Mouse (Mus musculus) right cerebral cortex, postnatal 14 days (tissue): ENCODE data around the gene Prss21.

Experiments used
- DNase-seq: peaks from one replicate; pipeline ENCODE4 v3.0.0; 2022

Gene Prss21

GRCm38 (mm10) chr17:23867756-23868155 is at the start of gene Prss21:
Gene Prss21 (plus strand): TSS chr17:23868056.
- DNase-seq, result no peak

- DNase-seq, result no peak
Measured at GRCm38 (mm10) chr17:23818579-23818978, 49.3 kb upstream of the Prss21 start.

DNA sequence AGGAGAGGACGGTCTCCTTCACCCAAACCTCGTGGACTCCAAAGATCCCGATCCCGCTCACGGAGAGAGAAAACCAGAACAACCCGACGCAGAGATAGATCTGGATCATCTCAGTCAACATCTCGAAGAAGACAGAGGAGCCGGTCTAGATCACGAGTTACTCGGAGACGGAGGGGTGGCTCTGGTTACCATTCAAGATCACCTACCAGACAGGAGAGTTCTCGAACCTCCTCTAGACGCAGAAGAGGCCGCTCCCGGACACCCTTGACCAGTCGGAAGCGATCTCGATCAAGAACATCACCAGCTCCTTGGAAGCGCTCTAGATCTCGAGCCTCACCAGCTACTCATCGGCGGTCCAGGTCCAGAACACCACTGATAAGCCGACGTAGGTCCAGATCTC is 48.6 kb upstream of the Prss21 start:
- DNase-seq, result no peak

DNA sequence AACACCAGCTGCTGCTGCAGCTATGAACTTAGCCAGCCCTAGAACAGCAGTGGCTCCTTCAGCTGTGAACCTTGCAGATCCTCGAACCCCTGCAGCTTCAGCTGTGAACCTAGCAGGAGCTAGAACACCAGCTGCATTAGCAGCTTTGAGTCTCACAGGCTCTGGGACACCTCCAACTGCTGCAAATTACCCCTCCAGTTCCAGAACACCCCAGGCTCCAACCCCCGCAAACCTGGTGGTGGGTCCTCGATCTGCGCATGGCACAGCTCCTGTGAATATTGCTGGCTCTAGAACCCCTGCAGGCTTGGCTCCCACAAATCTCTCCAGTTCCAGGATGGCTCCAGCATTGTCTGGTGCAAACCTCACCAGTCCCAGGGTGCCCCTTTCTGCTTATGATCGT is 47.1 kb upstream of the Prss21 start:
- DNase-seq, result no peak

GRCm38 (mm10) chr17:23822094-23822493 is 45.8 kb upstream of the Prss21 start:
- no peak for DNase-seq

- no peak for DNase-seq
Measured at GRCm38 (mm10) chr17:23823018-23823417, 44.8 kb upstream of the Prss21 start.

- no peak for DNase-seq
Measured at GRCm38 (mm10) chr17:23823614-23824013, 44.2 kb upstream of the Prss21 start.

- DNase-seq, result no peak
Measured at GRCm38 (mm10) chr17:23825591-23825990, 42.3 kb upstream of the Prss21 start.

- peak; percentile 59 for DNase-seq
Measured at GRCm38 (mm10) chr17:23828271-23829001, 39.4 kb upstream of the Prss21 start.

- peak; percentile 86 for DNase-seq
Measured at GRCm38 (mm10) chr17:23829064-23829619, 38.7 kb upstream of the Prss21 start, which contains the start of gene Elob. Gene Elob (minus strand): TSS chr17:23829136.

DNA sequence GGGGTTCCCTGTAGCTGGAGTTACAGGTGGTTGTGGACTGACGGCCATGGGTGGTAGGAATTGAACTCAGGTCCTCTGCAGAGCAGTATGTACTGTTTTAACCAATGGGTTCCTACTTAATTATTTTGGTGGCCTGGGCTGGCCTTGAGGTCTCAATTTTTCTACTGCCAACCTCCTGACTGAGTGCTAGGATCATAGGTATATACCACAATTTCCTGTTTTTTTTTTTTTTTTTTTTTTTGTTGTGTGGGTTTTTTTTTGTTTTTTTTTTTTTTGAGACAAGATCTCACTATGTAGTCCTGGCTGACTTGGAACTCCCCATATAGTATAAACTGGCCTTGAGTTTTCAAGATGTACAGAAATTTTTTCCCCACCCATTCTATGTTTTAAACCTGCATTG is 36.7 kb upstream of the Prss21 start:
- DNase-seq, result no peak

GRCm38 (mm10) chr17:23836006-23836575 is 31.8 kb upstream of the Prss21 start, which contains the start of gene Prss33:
Gene Prss33 (minus strand): TSS chr17:23836056.
- no peak for DNase-seq

- peak; percentile 73 for DNase-seq
Measured at GRCm38 (mm10) chr17:23841145-23841544, 26.7 kb upstream of the Prss21 start.

- no peak for DNase-seq
Measured at GRCm38 (mm10) chr17:23843141-23843811, 24.6 kb upstream of the Prss21 start.

GRCm38 (mm10) chr17:23843812-23844273 is 24.0 kb upstream of the Prss21 start, which contains the start of the genes Prss32 and Prss41:
Gene Prss32 (plus strand): TSS chr17:23843855.
Gene Prss41 (minus strand): TSS chr17:23844172.
- DNase-seq, result peak; percentile 53

GRCm38 (mm10) chr17:23850028-23850427 is 17.8 kb upstream of the Prss21 start:
- DNase-seq, result no peak

DNA sequence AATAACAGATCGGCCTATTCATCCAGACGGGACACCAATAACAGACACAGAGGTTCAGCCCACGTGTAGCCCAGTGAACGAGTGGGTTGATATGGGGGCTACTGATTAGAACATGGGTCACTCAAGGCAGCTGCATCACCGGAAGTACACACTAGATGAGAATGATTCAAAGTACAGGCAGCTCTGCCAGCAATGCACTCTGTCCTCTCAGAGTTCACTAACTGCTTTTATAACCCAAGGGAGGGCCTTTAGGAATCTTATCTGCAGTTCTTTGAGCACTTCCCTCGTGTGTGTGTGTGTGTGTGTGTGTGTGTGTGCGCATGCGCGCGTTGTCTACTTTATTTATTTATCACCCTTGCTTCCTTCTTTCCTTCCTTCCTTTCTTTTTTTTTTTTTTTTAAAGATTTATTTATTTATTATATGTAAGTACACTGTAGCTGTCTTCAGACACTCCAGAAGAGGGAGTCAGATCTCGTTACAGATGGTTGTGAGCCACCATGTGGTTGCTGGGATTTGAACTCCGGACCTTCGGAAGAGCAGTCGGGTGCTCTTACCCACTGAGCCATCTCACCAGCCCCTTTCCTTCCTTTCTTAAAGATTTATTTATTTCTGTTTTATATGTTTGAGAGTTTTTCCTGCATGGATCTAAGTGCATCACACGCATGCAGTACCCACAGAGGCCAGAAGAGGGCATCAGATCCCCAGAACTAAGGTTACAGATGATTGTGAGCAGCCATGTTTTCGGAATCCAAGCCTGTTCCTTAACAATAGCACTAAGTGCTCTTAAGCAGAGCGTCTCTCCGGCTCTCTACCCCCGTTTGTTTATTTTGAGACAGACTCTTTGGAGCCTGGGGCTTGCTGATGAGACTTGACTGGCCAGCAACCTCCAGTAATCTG is 16.8 kb upstream of the Prss21 start:
- peak; percentile 73 for DNase-seq

GRCm38 (mm10) chr17:23853292-23853691 is 14.6 kb upstream of the Prss21 start:
- DNase-seq, result peak; percentile 51

DNA sequence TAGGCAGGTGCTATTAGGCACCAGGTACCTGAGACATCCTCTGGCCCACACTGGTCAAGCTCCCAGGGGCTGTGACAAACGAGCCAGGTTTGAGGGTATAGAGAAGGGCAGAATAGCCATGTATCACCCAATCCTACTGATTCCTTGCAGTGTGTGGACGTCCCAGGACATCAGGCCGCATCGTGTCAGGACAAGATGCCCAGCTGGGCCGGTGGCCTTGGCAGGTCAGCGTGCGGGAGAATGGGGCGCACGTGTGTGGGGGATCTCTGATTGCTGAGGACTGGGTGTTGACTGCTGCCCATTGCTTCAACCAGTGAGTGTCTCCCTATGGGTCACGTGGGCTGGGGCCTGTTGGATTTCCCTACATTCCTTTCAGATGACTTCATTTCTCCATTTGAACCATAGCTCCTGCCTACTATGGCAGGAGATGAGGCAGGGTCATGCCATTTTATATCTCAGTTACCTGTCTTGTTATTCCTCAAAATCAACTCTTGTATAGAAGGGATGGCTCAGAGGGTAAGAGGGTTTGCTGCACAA is 13.6 kb upstream of the Prss21 start:
- no peak for DNase-seq

DNA sequence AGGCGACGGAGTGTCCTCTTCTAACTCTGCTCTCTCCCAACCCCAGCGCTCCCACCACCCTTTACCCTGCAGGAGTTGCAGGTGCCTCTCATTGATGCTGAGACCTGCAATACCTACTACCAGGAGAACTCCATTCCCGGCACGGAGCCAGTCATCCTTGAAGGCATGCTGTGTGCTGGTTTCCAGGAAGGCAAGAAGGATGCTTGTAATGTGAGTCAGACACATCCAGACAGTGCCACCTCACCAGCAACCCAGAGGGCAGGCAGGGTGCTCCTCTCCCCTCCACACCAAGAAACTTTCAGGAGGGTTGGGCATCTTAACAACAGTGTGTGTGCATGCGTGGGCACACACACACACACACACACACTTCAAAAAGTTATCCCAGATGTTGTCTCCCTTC is 10.7 kb upstream of the Prss21 start:
- no peak for DNase-seq

DNA sequence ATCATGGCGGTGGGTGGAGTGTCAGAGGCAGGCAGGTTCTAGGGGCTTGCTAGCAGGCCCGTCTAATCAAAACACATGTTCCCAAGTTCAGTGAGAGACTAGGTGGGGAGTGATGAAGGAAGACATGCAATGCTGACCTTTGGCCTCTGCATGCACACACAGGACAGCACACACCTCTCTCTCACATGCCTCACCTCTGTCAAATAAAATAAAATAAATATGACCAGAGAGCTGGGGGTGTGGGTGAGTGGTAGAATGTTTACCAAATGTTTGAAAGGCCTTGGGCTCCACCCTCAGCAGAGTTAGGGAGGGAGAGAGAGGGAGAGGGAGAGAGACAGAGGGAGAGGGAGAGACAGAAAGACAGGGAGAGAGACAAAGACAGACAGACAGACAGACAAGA is 9.9 kb upstream of the Prss21 start:
- DNase-seq, result no peak

GRCm38 (mm10) chr17:23862926-23863325 is 4.9 kb upstream of the Prss21 start:
- DNase-seq, result no peak
